Mouse (Mus musculus): ENCODE measurements around the gene Cyp8b1. TPM values are rescaled to one million over a fixed set of nuclear protein-coding genes. Genes with fewer than 3 reads are reported as not detected.

The Cyp8b1 gene
- total and polyA plus RNA-seq, 2 experiments = 86.4 to 305 TPM

DNA sequence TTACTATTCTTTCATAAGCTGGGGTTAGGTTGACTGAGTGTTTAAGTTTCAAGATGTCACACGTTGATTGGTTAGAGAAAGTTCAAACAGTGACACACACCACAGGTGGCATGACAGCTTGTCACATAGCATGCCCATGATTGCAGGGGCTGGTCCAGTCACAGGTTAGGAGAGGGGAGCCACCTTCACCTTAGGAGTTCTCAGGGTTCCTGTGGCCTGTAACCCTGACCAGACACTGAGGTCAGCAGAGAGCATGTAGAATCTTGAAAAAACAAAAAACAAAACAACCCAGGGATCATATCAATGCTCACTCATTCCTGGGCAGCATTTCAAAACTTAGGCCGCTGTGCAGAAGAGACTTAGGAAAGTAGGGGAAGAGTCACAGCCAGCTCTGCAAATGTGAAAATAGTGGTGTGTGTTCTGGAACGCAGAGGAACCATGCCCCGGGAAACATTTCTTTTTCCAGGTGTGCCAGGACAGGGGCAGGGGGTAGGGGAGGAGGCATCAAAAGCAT, 26.1 kb downstream of the Cyp8b1 start:
- H3K4me3 ChIP-seq (ENCODE audit: insufficient read depth, low read depth, low read length) = no peak overlapping the region
- 8% methylated on average over 4 of the region's 4 CpGs for WGBS
- TF ChIP-seq POLR2A (IDR thresholded peaks at IDR 0.05; ENCODE audit: extremely low read depth, insufficient read depth, low read length) (no peak), CTCF (IDR thresholded peaks at IDR 0.05; ENCODE audit: low read depth, low read length) (no peak)

GRCm38 (mm10) chr9:121882015-121882457, 34.1 kb downstream of the Cyp8b1 start:
- peak overlapping the region; percentile 92 for H3K27ac ChIP-seq (replicated peaks; ENCODE audit: insufficient read depth, low read depth, low read length)
- WGBS = 28% methylated on average over 7 of the region's 7 CpGs
- no peaks in the 10 kb centered on the region for H3K36me3 ChIP-seq (ENCODE audit: control insufficient read depth, insufficient read depth, low read length)
- no peaks in the 10 kb centered on the region for H3K79me2 ChIP-seq (ENCODE audit: control insufficient read depth, insufficient read depth, low read length)
- H3K9ac ChIP-seq (ENCODE audit: low read depth, low read length) = peak overlapping the region; percentile 53
- TF ChIP-seq POLR2A (IDR thresholded peaks at IDR 0.05; ENCODE audit: extremely low read depth, insufficient read depth, low read length) (no peak), CTCF (IDR thresholded peaks at IDR 0.05; ENCODE audit: low read depth, low read length) (no peak)
- no peak for DNase-seq (ENCODE audit: extremely low read depth, low read depth, low spot score)
- no peak overlapping the region for H3K4me3 ChIP-seq (ENCODE audit: insufficient read depth, low read depth, low read length)
- no peaks in the 10 kb centered on the region for H3K27me3 ChIP-seq (ENCODE audit: control insufficient read depth, insufficient read depth, low read length)
- peaks cover 8% of the 10 kb centered on the region for H3K4me1 ChIP-seq (ENCODE audit: control insufficient read depth, insufficient read depth, low read length)

More for the DNA sequence above, 26.1 kb downstream of the Cyp8b1 start:
- H3K27me3 ChIP-seq (ENCODE audit: control insufficient read depth, insufficient read depth, low read length) = no peaks in the 10 kb centered on the region
- H3K79me2 ChIP-seq (ENCODE audit: control insufficient read depth, insufficient read depth, low read length) = no peaks in the 10 kb centered on the region
- peak overlapping the region; percentile 66 for H3K27ac ChIP-seq (replicated peaks; ENCODE audit: insufficient read depth, low read depth, low read length)
- peak; percentile 93 for DNase-seq (ENCODE audit: extremely low read depth, low read depth, low spot score)
- peaks cover 18% of the 10 kb centered on the region for H3K4me1 ChIP-seq (ENCODE audit: control insufficient read depth, insufficient read depth, low read length)
- H3K36me3 ChIP-seq (ENCODE audit: control insufficient read depth, insufficient read depth, low read length) = no peaks in the 10 kb centered on the region
- peak overlapping the region; percentile 18 for H3K9ac ChIP-seq (ENCODE audit: low read depth, low read length)

DNA sequence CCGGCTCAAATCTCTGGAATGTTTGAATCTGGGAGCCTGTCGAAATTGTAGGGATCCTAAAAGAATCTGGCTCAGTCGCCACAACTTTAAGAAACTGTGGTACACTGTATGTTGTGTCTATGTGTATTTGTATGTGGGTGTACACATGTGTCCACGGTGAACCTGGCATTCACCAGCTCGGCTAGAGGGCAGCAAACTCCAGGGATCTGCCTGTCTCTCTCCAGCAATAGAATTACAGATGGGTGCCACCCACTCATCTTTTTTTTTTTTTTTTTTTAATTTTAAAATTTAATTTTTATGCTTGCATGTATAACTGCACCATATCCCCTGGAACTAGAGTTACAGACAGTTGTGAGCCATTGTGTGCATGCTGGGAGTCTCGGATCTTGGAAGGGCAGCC, 34.8 kb downstream of the Cyp8b1 start:
- no peaks in the 10 kb centered on the region for H3K27me3 ChIP-seq (ENCODE audit: control insufficient read depth, insufficient read depth, low read length)
- WGBS = 49% methylated on average over 6 of the region's 6 CpGs
- TF ChIP-seq POLR2A (IDR thresholded peaks at IDR 0.05; ENCODE audit: extremely low read depth, insufficient read depth, low read length) (no peak), CTCF (IDR thresholded peaks at IDR 0.05; ENCODE audit: low read depth, low read length) (peak; percentile 75)
- H3K79me2 ChIP-seq (ENCODE audit: control insufficient read depth, insufficient read depth, low read length) = no peaks in the 10 kb centered on the region
- peak; percentile 70 for DNase-seq (ENCODE audit: extremely low read depth, low read depth, low spot score)
- H3K27ac ChIP-seq (replicated peaks; ENCODE audit: insufficient read depth, low read depth, low read length) = peak overlapping the region; percentile 92
- H3K36me3 ChIP-seq (ENCODE audit: control insufficient read depth, insufficient read depth, low read length) = no peaks in the 10 kb centered on the region
- H3K4me1 ChIP-seq (ENCODE audit: control insufficient read depth, insufficient read depth, low read length) = peaks cover 8% of the 10 kb centered on the region
- no peak overlapping the region for H3K4me3 ChIP-seq (ENCODE audit: insufficient read depth, low read depth, low read length)
- H3K9ac ChIP-seq (ENCODE audit: low read depth, low read length) = peak overlapping the region; percentile 50; the same call in 1 of the 2 replicates

GRCm38 (mm10) chr9:121880840-121881239, 35.3 kb downstream of the Cyp8b1 start:
- Histone ChIP-seq H3K27me3 (ENCODE audit: control insufficient read depth, insufficient read depth, low read length) (no peaks in the 10 kb centered on the region), H3K9ac (ENCODE audit: low read depth, low read length) (no peak overlapping the region), H3K4me3 (ENCODE audit: insufficient read depth, low read depth, low read length) (no peak overlapping the region), H3K4me1 (ENCODE audit: control insufficient read depth, insufficient read depth, low read length) (peaks cover 8% of the 10 kb centered on the region), H3K36me3 (ENCODE audit: control insufficient read depth, insufficient read depth, low read length) (no peaks in the 10 kb centered on the region), H3K79me2 (ENCODE audit: control insufficient read depth, insufficient read depth, low read length) (no peaks in the 10 kb centered on the region), H3K27ac (replicated peaks; ENCODE audit: insufficient read depth, low read depth, low read length) (peak overlapping the region; percentile 92; the same call in 1 of the 2 replicates)
- TF ChIP-seq CTCF (IDR thresholded peaks at IDR 0.05; ENCODE audit: low read depth, low read length) = peak; percentile 86
- no peak for TF ChIP-seq POLR2A (IDR thresholded peaks at IDR 0.05; ENCODE audit: extremely low read depth, insufficient read depth, low read length)
- DNase-seq (ENCODE audit: extremely low read depth, low read depth, low spot score) = peak; percentile 78
- 24% methylated on average over 14 of the region's 14 CpGs for WGBS

GRCm38 (mm10) chr9:121877052-121877740, 38.9 kb downstream of the Cyp8b1 start:
- no peaks in the 10 kb centered on the region for H3K79me2 ChIP-seq (ENCODE audit: control insufficient read depth, insufficient read depth, low read length)
- H3K27ac ChIP-seq (replicated peaks; ENCODE audit: insufficient read depth, low read depth, low read length) = no peak overlapping the region
- DNase-seq (ENCODE audit: extremely low read depth, low read depth, low spot score) = peak; percentile 51
- 13% methylated on average over 3 of the region's 3 CpGs for WGBS
- H3K36me3 ChIP-seq (ENCODE audit: control insufficient read depth, insufficient read depth, low read length) = no peaks in the 10 kb centered on the region
- TF ChIP-seq CTCF (IDR thresholded peaks at IDR 0.05; ENCODE audit: low read depth, low read length) = peak; percentile 76
- TF ChIP-seq POLR2A (IDR thresholded peaks at IDR 0.05; ENCODE audit: extremely low read depth, insufficient read depth, low read length) = no peak
- no peak overlapping the region for H3K9ac ChIP-seq (ENCODE audit: low read depth, low read length)
- H3K4me1 ChIP-seq (ENCODE audit: control insufficient read depth, insufficient read depth, low read length) = peaks cover 8% of the 10 kb centered on the region
- no peaks in the 10 kb centered on the region for H3K27me3 ChIP-seq (ENCODE audit: control insufficient read depth, insufficient read depth, low read length)
- no peak overlapping the region for H3K4me3 ChIP-seq (ENCODE audit: insufficient read depth, low read depth, low read length)

DNA sequence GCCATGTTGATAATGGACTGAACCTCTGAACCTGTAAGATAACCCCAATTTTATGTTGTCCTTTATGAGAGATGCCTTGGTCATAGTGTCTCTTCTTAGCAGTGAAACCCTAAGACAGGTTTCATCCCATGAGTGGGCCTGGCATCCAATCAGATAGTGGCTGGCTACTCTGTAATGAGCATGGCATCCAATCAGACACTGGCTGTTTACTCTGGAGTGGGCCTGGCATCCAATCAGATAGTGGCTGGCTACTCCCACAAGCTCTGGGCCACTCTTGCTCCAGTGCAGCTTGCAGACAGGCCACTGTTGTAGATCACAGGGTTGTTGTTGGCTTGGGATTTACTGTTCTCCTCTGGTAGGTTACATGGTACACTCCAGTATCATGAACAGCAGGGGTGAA, 42.5 kb downstream of the Cyp8b1 start:
- no peak overlapping the region for H3K9ac ChIP-seq (ENCODE audit: low read depth, low read length)
- no peaks in the 10 kb centered on the region for H3K79me2 ChIP-seq (ENCODE audit: control insufficient read depth, insufficient read depth, low read length)
- no peak for DNase-seq (ENCODE audit: extremely low read depth, low read depth, low spot score)
- H3K4me1 ChIP-seq (ENCODE audit: control insufficient read depth, insufficient read depth, low read length) = peaks cover 4% of the 10 kb centered on the region; the same call in 1 of the 2 replicates
- no peaks in the 10 kb centered on the region for H3K36me3 ChIP-seq (ENCODE audit: control insufficient read depth, insufficient read depth, low read length)
- no peaks in the 10 kb centered on the region for H3K27me3 ChIP-seq (ENCODE audit: control insufficient read depth, insufficient read depth, low read length)
- no peak overlapping the region for H3K27ac ChIP-seq (replicated peaks; ENCODE audit: insufficient read depth, low read depth, low read length)
- H3K4me3 ChIP-seq (ENCODE audit: insufficient read depth, low read depth, low read length) = no peak overlapping the region
- TF ChIP-seq CTCF (IDR thresholded peaks at IDR 0.05; ENCODE audit: low read depth, low read length) (no peak), POLR2A (IDR thresholded peaks at IDR 0.05; ENCODE audit: extremely low read depth, insufficient read depth, low read length) (no peak)

All from liver, adult 2 months (tissue).